Mouse (Mus musculus): ENCODE results near the gene Mms19.

- no peak for TF ChIP-seq FLI1 (IDR thresholded peaks at IDR 0.05; ENCODE audit: low read length)
- no peak for TF ChIP-seq GATA1 (IDR thresholded peaks at IDR 0.05; ENCODE audit: borderline replicate concordance, low read length)
These were observed 8.9 kb upstream of the Mms19 start for GRCm38 (mm10) chr19:41989810-41990209.
